Mouse (Mus musculus) embryonic facial prominence, embryonic 12.5 days (tissue): ENCODE measurements around the gene Ttll10. TPM values are rescaled to one million over a fixed set of nuclear protein-coding genes. Genes with fewer than 3 reads are reported as not detected.

ENCODE experiments used
- ATAC-seq: fragments of 200-750 bp; cut with Nextera tagmentation; 2 replicates; pipeline ENCODE4 v1.8.0; 2017; ENCODE audit not compliant: insufficient number of reproducible peaks, insufficient read depth, low FRiP score, low TSS enrichment
- H3K27ac ChIP-seq: fragments of 300-500 bp; sonication (generic); 2 replicates; pipeline ENCODE4 v1.5.1; 2016; ENCODE audit warnings: mild to moderate bottlenecking
- H3K27me3 ChIP-seq: fragments of 300-500 bp; sonication (generic); 2 replicates; pipeline ENCODE4 v1.6.1; 2016; ENCODE audit warnings: mild to moderate bottlenecking, moderate library complexity
- H3K36me3 ChIP-seq: fragments of 300-500 bp; sonication (generic); 2 replicates; pipeline ENCODE4 v1.6.1; 2016; ENCODE audit warnings: mild to moderate bottlenecking
- H3K4me1 ChIP-seq: fragments of 300-500 bp; sonication (generic); 2 replicates; pipeline ENCODE4 v1.6.1; 2016
- H3K4me2 ChIP-seq: fragments of 300-500 bp; sonication (generic); replicated peaks from 2 replicates; pipeline ENCODE4 v1.6.1; 2016; ENCODE audit warnings: mild to moderate bottlenecking, moderate library complexity
- H3K4me3 ChIP-seq: fragments of 300-500 bp; sonication (generic); 2 replicates; pipeline ENCODE4 v1.5.1; 2016; ENCODE audit warnings: mild to moderate bottlenecking
- H3K9ac ChIP-seq: fragments of 300-500 bp; sonication (generic); 2 replicates; pipeline ENCODE4 v1.6.1; 2016; ENCODE audit warnings: mild to moderate bottlenecking, moderate library complexity
- H3K9me3 ChIP-seq: fragments of 300-500 bp; sonication (generic); 2 replicates; pipeline ENCODE4 v1.6.1; 2016; ENCODE audit warnings: mild to moderate bottlenecking, moderate library complexity
- WGBS: fragments of 180-500 bp; shearing (Covaris S2); methylation state at CpG from one replicate; pipeline ENCODE4 v1.1.7; 2016; 5-methylcytosine and 5-hydroxymethylcytosine counted together
- polyA plus RNA-seq: library from polyadenylated mRNA; unstranded; fragments of >200 nt; fragmentation: Nextera tagmentation; extraction: Ambion mirVana; gene quantifications from 2 replicates; pipeline ENCODE4 v1.2.1, GENCODE M21; 2016

The Ttll10 gene
- polyA plus RNA-seq, 1 experiment from 2014 or later = 1.0 TPM

DNA sequence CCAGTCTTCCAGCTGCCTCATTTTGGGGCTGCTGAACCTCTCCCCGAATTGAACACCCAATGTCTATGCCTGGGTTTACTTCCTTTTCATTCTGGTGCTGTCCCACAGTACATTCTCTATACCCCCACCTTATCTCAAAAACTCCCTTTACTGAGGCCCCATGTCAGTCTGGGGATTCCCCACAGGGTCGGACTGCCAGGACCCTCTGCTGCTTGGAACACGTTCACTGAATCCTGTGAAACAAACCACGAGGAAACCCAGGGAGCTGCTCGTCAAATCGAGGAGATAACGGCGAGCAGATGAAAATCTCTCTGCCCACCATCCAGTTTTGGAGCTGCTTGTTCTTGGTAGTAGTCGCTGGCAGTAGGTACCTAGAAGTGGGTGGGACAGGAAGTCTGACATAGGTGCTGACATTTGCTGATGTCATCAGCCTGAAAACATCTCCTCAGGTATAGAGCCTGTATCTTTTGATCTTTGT is 37.2 kb downstream of the Ttll10 start:
- no peak for ATAC-seq
- Histone ChIP-seq H3K27me3 (no peaks in the 10 kb centered on the region), H3K27ac (no peak overlapping the region), H3K9ac (no peak overlapping the region), H3K36me3 (peaks cover 19% of the 10 kb centered on the region; the same call in 1 of the 2 replicates), H3K4me1 (no peaks in the 10 kb centered on the region), H3K4me3 (no peak overlapping the region), H3K9me3 (no peaks in the 10 kb centered on the region), H3K4me2 (no peak overlapping the region)
- WGBS = 74% methylated on average over 9 of the region's 9 CpGs

DNA sequence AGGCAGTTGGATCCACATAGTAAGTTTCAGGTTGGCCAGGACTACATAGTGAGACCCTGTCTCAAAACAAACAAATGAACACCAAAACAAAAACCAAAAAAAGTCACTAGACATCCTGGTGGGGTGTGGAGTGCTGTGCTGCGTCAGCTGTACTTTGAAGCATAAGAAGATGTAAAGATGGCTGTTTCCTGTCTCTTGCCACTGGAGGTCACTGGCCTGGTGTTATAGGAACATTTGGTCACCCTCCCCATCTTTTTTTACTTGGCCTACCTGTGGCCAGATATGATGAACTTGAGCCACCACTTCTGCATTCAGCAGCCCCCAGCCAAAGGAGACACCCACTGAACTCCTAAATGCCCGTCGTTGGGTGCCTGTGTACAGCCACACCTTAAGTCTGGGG is 37.8 kb downstream of the Ttll10 start:
- WGBS = 80% methylated on average over 3 of the region's 3 CpGs
- Histone ChIP-seq H3K9ac (no peak overlapping the region), H3K27me3 (no peaks in the 10 kb centered on the region), H3K27ac (no peak overlapping the region), H3K4me2 (no peak overlapping the region), H3K4me1 (no peaks in the 10 kb centered on the region), H3K9me3 (no peaks in the 10 kb centered on the region), H3K36me3 (peaks cover 17% of the 10 kb centered on the region; the same call in 1 of the 2 replicates), H3K4me3 (no peak overlapping the region)
- no peak for ATAC-seq

- ATAC-seq = no peak
- WGBS = 84% methylated on average over 12 of the region's 12 CpGs
- Histone ChIP-seq H3K4me2 (no peak overlapping the region), H3K4me1 (no peaks in the 10 kb centered on the region), H3K27ac (no peak overlapping the region), H3K27me3 (no peaks in the 10 kb centered on the region), H3K36me3 (peaks cover 21% of the 10 kb centered on the region), H3K4me3 (no peak overlapping the region), H3K9ac (no peak overlapping the region), H3K9me3 (no peaks in the 10 kb centered on the region)
Measured at GRCm38 (mm10) chr4:156019771-156020170, 39.4 kb downstream of the Ttll10 start.

- Histone ChIP-seq H3K4me2 (no peak overlapping the region), H3K4me3 (no peak overlapping the region), H3K36me3 (peaks cover 49% of the 10 kb centered on the region), H3K27me3 (no peaks in the 10 kb centered on the region), H3K4me1 (no peaks in the 10 kb centered on the region), H3K27ac (no peak overlapping the region), H3K9ac (no peak overlapping the region), H3K9me3 (no peaks in the 10 kb centered on the region)
- no peak for ATAC-seq
- WGBS = 79% methylated on average over 2 of the region's 2 CpGs
Measured at GRCm38 (mm10) chr4:156014436-156014835, 44.8 kb downstream of the Ttll10 start.

DNA sequence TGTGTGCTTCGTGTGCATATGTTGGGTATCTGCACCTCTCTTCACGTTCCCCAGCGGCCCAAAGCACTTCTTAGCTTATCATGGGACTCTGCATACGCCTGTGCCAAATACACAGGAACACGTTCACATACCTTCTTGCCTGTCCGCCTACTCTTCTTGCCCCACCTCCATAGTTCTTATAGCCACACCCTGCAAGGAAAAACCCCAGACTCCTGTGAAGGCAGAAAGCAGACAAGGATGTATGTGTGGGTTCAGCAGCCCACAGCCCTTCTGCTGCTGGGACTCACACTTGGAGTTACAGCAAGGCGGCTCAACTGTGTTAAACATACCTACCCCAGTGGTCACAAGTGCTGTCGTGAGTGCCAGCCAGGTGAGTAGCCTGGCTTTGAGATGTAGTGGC is 45.6 kb downstream of the Ttll10 start, which contains the start of gene Tnfrsf4:
Tnfrsf4 (plus strand) TSS at position 207 of the 400 bp plus-strand sequence.
- H3K9me3 ChIP-seq = no peaks in the 10 kb centered on the region
- peaks cover 56% of the 10 kb centered on the region for H3K36me3 ChIP-seq
- no peaks in the 10 kb centered on the region for H3K27me3 ChIP-seq
- H3K4me3 ChIP-seq = no peak within 1 kb of the TSS
- ATAC-seq = no peak
- WGBS = 84% methylated on average over 8 of the region's 8 CpGs
- no peak within 1 kb of the TSS for H3K9ac ChIP-seq
- H3K27ac ChIP-seq = no peak within 1 kb of the TSS
- no peak within 1 kb of the TSS for H3K4me2 ChIP-seq
- H3K4me1 ChIP-seq = no peaks in the 10 kb centered on the region

- Histone ChIP-seq H3K9me3 (no peaks in the 10 kb centered on the region), H3K4me3 (no peak overlapping the region), H3K27ac (no peak overlapping the region), H3K27me3 (no peaks in the 10 kb centered on the region), H3K9ac (no peak overlapping the region), H3K4me2 (no peak overlapping the region), H3K36me3 (peaks cover 90% of the 10 kb centered on the region), H3K4me1 (no peaks in the 10 kb centered on the region)
- ATAC-seq = no peak
- 96% methylated on average over 4 of the region's 4 CpGs for WGBS
Measured at GRCm38 (mm10) chr4:156008369-156008768, 50.8 kb downstream of the Ttll10 start.

GRCm38 (mm10) chr4:156004109-156004508 is 55.1 kb downstream of the Ttll10 start:
- 89% methylated on average over 3 of the region's 3 CpGs for WGBS
- peaks cover 91% of the 10 kb centered on the region for H3K36me3 ChIP-seq
- H3K27me3 ChIP-seq = no peaks in the 10 kb centered on the region
- no peak overlapping the region for H3K4me2 ChIP-seq
- no peaks in the 10 kb centered on the region for H3K4me1 ChIP-seq
- no peak for ATAC-seq
- no peaks in the 10 kb centered on the region for H3K9me3 ChIP-seq
- H3K4me3 ChIP-seq = no peak overlapping the region
- no peak overlapping the region for H3K27ac ChIP-seq
- no peak overlapping the region for H3K9ac ChIP-seq

- peak overlapping the region; percentile 84 for H3K27ac ChIP-seq
- no peaks in the 10 kb centered on the region for H3K27me3 ChIP-seq
- 0 out of 2 replicates have a peak, but pooled peaks have one; percentile 1 for ATAC-seq
- peak overlapping the region; percentile 55 for H3K4me2 ChIP-seq
- no peaks in the 10 kb centered on the region for H3K9me3 ChIP-seq
- 5% methylated on average over 15 of the region's 15 CpGs for WGBS
- peaks cover 32% of the 10 kb centered on the region for H3K36me3 ChIP-seq
- H3K4me3 ChIP-seq = peak overlapping the region; percentile 79
- H3K9ac ChIP-seq = peak overlapping the region; percentile 85
- peaks cover 25% of the 10 kb centered on the region for H3K4me1 ChIP-seq
Measured at GRCm38 (mm10) chr4:155993606-155994005, 65.6 kb downstream of the Ttll10 start.

DNA sequence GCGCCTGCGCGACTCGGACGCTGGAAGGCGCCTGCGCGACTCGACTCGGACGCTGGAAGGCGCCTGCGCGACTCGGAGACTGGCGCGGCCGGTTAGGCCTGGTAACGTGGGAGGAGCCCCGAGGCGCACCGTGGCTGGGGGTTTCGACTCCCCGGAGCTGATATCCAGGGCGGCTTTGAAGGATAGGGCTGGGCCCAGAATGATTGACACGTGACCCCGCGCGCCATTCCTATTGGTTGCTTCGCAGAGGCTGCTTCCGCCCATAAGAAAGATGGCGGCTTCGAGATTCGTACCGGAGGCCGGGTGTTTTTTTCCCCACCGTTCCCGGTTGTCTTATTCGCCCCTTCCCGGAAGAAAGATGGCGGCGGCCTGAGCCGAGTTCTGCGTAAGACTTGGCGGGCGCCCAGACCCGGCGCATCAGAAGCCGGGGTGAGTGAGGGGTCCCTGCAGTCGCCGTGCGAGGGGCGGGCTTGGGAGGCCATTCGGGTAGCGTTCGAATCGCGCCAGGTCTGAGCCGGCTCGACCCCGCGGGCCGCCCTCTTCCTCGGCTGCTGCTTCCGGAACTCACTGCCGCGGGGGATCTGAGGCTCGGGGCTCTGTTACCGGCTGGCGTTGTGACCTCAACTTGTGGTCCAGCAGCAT is 66.2 kb downstream of the Ttll10 start:
- Histone ChIP-seq H3K27me3 (no peaks in the 10 kb centered on the region), H3K4me2 (peak overlapping the region; percentile 55), H3K27ac (peak overlapping the region; percentile 84), H3K4me3 (peak overlapping the region; percentile 79), H3K9me3 (no peaks in the 10 kb centered on the region), H3K4me1 (peaks cover 25% of the 10 kb centered on the region), H3K36me3 (peaks cover 26% of the 10 kb centered on the region), H3K9ac (peak overlapping the region; percentile 85)
- WGBS = under 1% methylated on average over 70 of the region's 70 CpGs
- peak; percentile 86 for ATAC-seq

- H3K4me2 ChIP-seq = peak within 1 kb of the TSS; percentile 95
- under 1% methylated on average over 99 of the region's 99 CpGs for WGBS
- H3K4me3 ChIP-seq = peak within 1 kb of the TSS; percentile 79
- no peaks in the 10 kb centered on the region for H3K9me3 ChIP-seq
- peaks cover 20% of the 10 kb centered on the region for H3K36me3 ChIP-seq
- peaks cover 25% of the 10 kb centered on the region for H3K4me1 ChIP-seq
- H3K27ac ChIP-seq = peak within 1 kb of the TSS; percentile 94
- H3K9ac ChIP-seq = peak within 1 kb of the TSS; percentile 85
- H3K27me3 ChIP-seq = no peaks in the 10 kb centered on the region
- ATAC-seq = peak; percentile 76
Measured at GRCm38 (mm10) chr4:155992241-155992905, 66.8 kb downstream of the Ttll10 start, which contains the start of the genes B3galt6 and Sdf4. B3galt6 (minus strand) TSS chr4:155992649. Sdf4 (plus strand) TSS chr4:155992872.

- H3K4me1 ChIP-seq = peaks cover 25% of the 10 kb centered on the region
- no peaks in the 10 kb centered on the region for H3K9me3 ChIP-seq
- peak overlapping the region; percentile 77 for H3K9ac ChIP-seq
- H3K4me2 ChIP-seq = peak overlapping the region; percentile 95
- no peak; the same call in 1 of the 2 replicates for ATAC-seq
- peaks cover 15% of the 10 kb centered on the region for H3K36me3 ChIP-seq
- peak overlapping the region; percentile 94 for H3K27ac ChIP-seq
- 29% methylated on average over 37 of the region's 37 CpGs for WGBS
- no peaks in the 10 kb centered on the region for H3K27me3 ChIP-seq
- H3K4me3 ChIP-seq = peak overlapping the region; percentile 79
Measured at GRCm38 (mm10) chr4:155991908-155992230, 67.3 kb downstream of the Ttll10 start.
